In genomic region chr4:80949720-80950119, GRCm38 (mm10) we compare ENCODE assay signal across 19 mouse cellular contexts. TPM values are rescaled to one million over a fixed set of nuclear protein-coding genes. Genes with fewer than 3 reads are reported as not detected.
DNase-seq lines count a peak whose midpoint lies in the region; ATAC-seq and TF ChIP-seq lines count a peak whose summit lies in the region.
"Had no signal": no experiment of that assay in that cellular context is flagged by ENCODE, and none has a peak within 500 bp of the region (broad histone marks: within the 10 kb centered on the region; RNA-seq: fewer than 3 reads in every experiment).

No protein-coding gene starts in this region.

- TF ChIP-seq POLR2A in heart, adult 2 months (IDR thresholded peaks at IDR 0.05; ENCODE audit: insufficient read depth, low read depth, low read length), result no peak

- H3K79me2 ChIP-seq in heart, adult 2 months (replicated peaks; ENCODE audit: control insufficient read depth, insufficient read depth, low read length), result no peaks in the 10 kb centered on the region

- H3K4me1 ChIP-seq in liver, postnatal 0 days (ENCODE audit: insufficient read depth), result no peaks in the 10 kb centered on the region; the same call in 1 of the 2 replicates
- no peaks in the 10 kb centered on the region for H3K4me1 ChIP-seq in heart, adult 2 months (ENCODE audit: control insufficient read depth, insufficient read depth, low read length)
- H3K4me1 ChIP-seq: heart, embryonic 12.5 days; lung, embryonic 15.5 days had no signal

- 0 out of 2 replicates have a peak, but pooled peaks have one; percentile 23 for TF ChIP-seq EP300 in liver, postnatal 0 days (IDR thresholded peaks at IDR 0.05; ENCODE audit: low read depth)
- no peak for TF ChIP-seq EP300 in heart, adult 2 months (IDR thresholded peaks at IDR 0.05; ENCODE audit: insufficient read depth, low read depth, low read length)

- 24% methylated on average over 2 of the region's 2 CpGs for whole genome bisulfite sequencing in large intestine, adult 2 months
- 60% methylated on average over 2 of the region's 2 CpGs for WGBS in liver, postnatal 0 days (ENCODE audit: insufficient replicate concordance)
- 74% methylated on average over 2 of the region's 2 CpGs for WGBS in heart, adult 2 months

- ATAC-seq in liver, postnatal 0 days, result peak; percentile 98
- ATAC-seq: CD4-positive, CD25-positive, alpha-beta regulatory T cell, adult 4 months; forebrain, embryonic 14.5 days; hindbrain, embryonic 16.5 days had no signal

- peak; percentile 25 for DNase-seq in urinary bladder, postnatal 14 days (ENCODE audit: low spot score)
- no peak for DNase-seq in urinary bladder, postnatal 10 days (ENCODE audit: low spot score)
- DNase-seq in large intestine, adult 2 months (ENCODE audit: low read depth, low spot score), result peak; percentile 93
- DNase-seq in liver, postnatal 0 days, result no peak
- DNase-seq in frontal cortex, postnatal 14 days (ENCODE audit: low spot score in 2 of 2), result no peak
- no peak for DNase-seq in heart, adult 2 months
- DNase-seq in ovary, adult 18-20 months (ENCODE audit: low spot score), result no peak
- DNase-seq: cerebellum, adult 9-10 months; heart, postnatal 4 days; kidney, adult 9 months; kidney, postnatal 36 days; right cerebral cortex, postnatal 14 days had no signal

- peak overlapping the region; percentile 84 for H3K27ac ChIP-seq in liver, postnatal 0 days (ENCODE audit: low read depth)
- H3K27ac ChIP-seq in heart, adult 2 months, result no peak overlapping the region
- H3K27ac ChIP-seq: lung, embryonic 15.5 days; neural tube, embryonic 12.5 days had no signal

- H3K27me3 ChIP-seq in liver, postnatal 0 days (ENCODE audit: insufficient read depth, low read length), result no peaks in the 10 kb centered on the region
- no peaks in the 10 kb centered on the region for H3K27me3 ChIP-seq in heart, adult 2 months (ENCODE audit: control insufficient read depth, insufficient read depth, low read length)
- H3K27me3 ChIP-seq: heart, embryonic 12.5 days; lung, embryonic 15.5 days; neural tube, embryonic 12.5 days had no signal

- no peak overlapping the region for H3K9ac ChIP-seq in liver, postnatal 0 days (replicated peaks)
- no peak overlapping the region for H3K9ac ChIP-seq in heart, adult 2 months (ENCODE audit: low read depth, low read length)
- H3K9ac ChIP-seq: heart, embryonic 12.5 days; lung, embryonic 15.5 days; neural tube, embryonic 12.5 days had no signal

- H3K36me3 ChIP-seq in liver, postnatal 0 days (replicated peaks; ENCODE audit: insufficient read depth, low read length), result no peaks in the 10 kb centered on the region
- H3K36me3 ChIP-seq in heart, adult 2 months (ENCODE audit: control insufficient read depth, insufficient read depth, low read length), result no peaks in the 10 kb centered on the region
- H3K36me3 ChIP-seq: G1E; heart, embryonic 12.5 days; lung, embryonic 15.5 days; neural tube, embryonic 12.5 days had no signal

- intact Hi-C loops in heart, adult 2 months (cut with DNase I), result loop anchor here (5.0 kb wide), 2 partner anchors 37 to 77 kb away; partner anchors contain the start of gene Lurap1l

- no peak for TF ChIP-seq CTCF in liver, postnatal 0 days (IDR thresholded peaks at IDR 0.05; ENCODE audit: low read depth)
- no peak for TF ChIP-seq CTCF in heart, adult 2 months (IDR thresholded peaks at IDR 0.05)

- H3K4me3 ChIP-seq in liver, postnatal 0 days (ENCODE audit: low read depth, low read length), result no peak overlapping the region
- H3K4me3 ChIP-seq in heart, adult 2 months, result no peak overlapping the region
- H3K4me3 ChIP-seq: heart, embryonic 12.5 days; lung, embryonic 15.5 days; neural tube, embryonic 12.5 days had no signal

- H3K4me2 ChIP-seq in liver, postnatal 0 days (ENCODE audit: low read depth, low read length), result peak overlapping the region; percentile 1; the same call in 1 of the 2 replicates
- H3K4me2 ChIP-seq: heart, embryonic 12.5 days; lung, embryonic 15.5 days; neural tube, embryonic 12.5 days had no signal

- H3K9me3 ChIP-seq in liver, postnatal 0 days (ENCODE audit: low read length), result no peaks in the 10 kb centered on the region
- H3K9me3 ChIP-seq: heart, embryonic 12.5 days; lung, embryonic 15.5 days; neural tube, embryonic 12.5 days had no signal

RNA-seq across cellular contexts. Expression of gene Lurap1l, which starts 39.3 kb away (rescaled TPM):
- 28.7 and 39.5 TPM in 2 replicates for polyA plus RNA-seq in large intestine, adult 2 months (2012; rRNA removed)
- polyA plus RNA-seq in liver, postnatal 0 days (2015; fragmentation: Nextera tagmentation; extraction: Ambion mirVana), result 14.2 and 19.7 TPM in 2 replicates
- 1 to 10 TPM; 1.2 to 1.3 TPM for total RNA-seq in heart, adult 2 months (2021)
- 2.0 and 2.3 TPM in 2 replicates for polyA plus RNA-seq in heart, adult 2 months (2012; rRNA removed)
- polyA plus RNA-seq: CD4-positive, CD25-positive, alpha-beta regulatory T cell, adult 4 months; G1E had no signal

Comparison
In these comparisons a context has a peak if more than half of its experiments do, and no peak if none do; other contexts are left out.
1. DNase-seq: peak in urinary bladder, postnatal 14 days (single experiment) and large intestine, adult 2 months (single experiment); none in urinary bladder, postnatal 10 days (single experiment), liver, postnatal 0 days (single experiment), frontal cortex, postnatal 14 days (0 of 2), heart, adult 2 months (0 of 2) and ovary, adult 18-20 months (single experiment).